Mouse (Mus musculus) MEL (cell line): ENCODE measurements at regions not wholly inside any gene's neighbourhood (a gene's known extent, or its start where the extent isn't known, plus 50 kb on each side); places are given as distances from the start of the nearest gene placed in this dataset.

Source experiments
- BHLHE40 ChIP-seq: IDR thresholded peaks from 2 replicates; pipeline ENCODE4 v1.6.1; 2012; ENCODE audit warnings: low read depth, mild to moderate bottlenecking, inconsistent platforms, low read length, improper control_type of control experiment, borderline replicate concordance
- CTCF ChIP-seq, 3 experiments: IDR thresholded peaks in 2 of 3; conservative IDR thresholded peaks in 1 of 3; 2 replicates each; pipeline ENCODE4 v1.5.1; 2011 to 2012; ENCODE audit warnings: low read length in 3 of 3, low read depth in 2 of 3, mild to moderate bottlenecking in 2 of 3, improper control_type of control experiment in 1 of 3, inconsistent platforms in 1 of 3, mixed read lengths in 1 of 3, moderate library complexity in 1 of 3; ENCODE audit not compliant: control insufficient read depth in 1 of 3, insufficient read depth in 1 of 3, poor library complexity in 1 of 3, severe bottlenecking in 1 of 3
- MEF2A ChIP-seq: IDR thresholded peaks from 2 replicates; pipeline ENCODE4 v1.6.1; 2014; ENCODE audit warnings: low read depth, mild to moderate bottlenecking, inconsistent platforms, low read length, improper control_type of control experiment; ENCODE audit not compliant: poor library complexity, insufficient replicate concordance, severe bottlenecking; ENCODE audit errors: extremely low read depth
- MXI1 ChIP-seq: IDR thresholded peaks from 2 replicates; pipeline ENCODE4 v1.6.1; 2011; ENCODE audit warnings: mild to moderate bottlenecking, low read depth, low read length, improper control_type of control experiment
- NELFE ChIP-seq: IDR thresholded peaks from 2 replicates; pipeline ENCODE4 v1.6.1; 2011; ENCODE audit warnings: low read depth, low read length, improper control_type of control experiment
- POLR2A ChIP-seq, 2 experiments: IDR thresholded peaks; 2 replicates each; pipeline ENCODE4 v1.6.1; 2011 to 2012; ENCODE audit warnings: low read length in 2 of 2, mild to moderate bottlenecking in 2 of 2, control low read depth in 1 of 2, improper control_type of control experiment in 1 of 2, low read depth in 1 of 2, moderate library complexity in 1 of 2; ENCODE audit not compliant: control insufficient read depth in 1 of 2, insufficient read depth in 1 of 2, poor library complexity in 1 of 2
- UBTF ChIP-seq: IDR thresholded peaks from 2 replicates; pipeline ENCODE4 v1.6.1; 2012; ENCODE audit warnings: low read depth, mild to moderate bottlenecking, inconsistent platforms, low read length, improper control_type of control experiment, moderate library complexity, borderline replicate concordance; ENCODE audit not compliant: insufficient read depth
- ZMIZ1 ChIP-seq: IDR thresholded peaks from 2 replicates; pipeline ENCODE4 v1.6.1; 2012; ENCODE audit warnings: low read depth, mild to moderate bottlenecking, inconsistent platforms, low read length, improper control_type of control experiment, moderate library complexity

GRCm38 (mm10) chr3:156131598-156131997, 430.0 kb upstream of the Negr1 start:
- no peak for TF ChIP-seq POLR2A (IDR thresholded peaks at IDR 0.05; ENCODE audit: control insufficient read depth in 1 of 2, insufficient read depth in 1 of 2, low read depth in 1 of 2, low read length in 2 of 2, poor library complexity in 1 of 2)
- TF ChIP-seq MXI1, result no peak
- no peak for TF ChIP-seq NELFE
- no peak for TF ChIP-seq BHLHE40
- TF ChIP-seq MEF2A, result no peak
- TF ChIP-seq ZMIZ1, result no peak
- TF ChIP-seq UBTF, result no peak
- TF ChIP-seq CTCF (IDR thresholded peaks at IDR 0.05 in 2 of 3, conservative IDR thresholded peaks at IDR 0.05 in 1 of 3; ENCODE audit: control insufficient read depth in 1 of 3, insufficient read depth in 1 of 3, low read depth in 2 of 3, low read length in 3 of 3, poor library complexity in 1 of 3, severe bottlenecking in 1 of 3), result no peak
